Mouse (Mus musculus) adrenal gland, postnatal 14 days (tissue): Measurements from ENCODE around the gene Fabp1. TPM values are rescaled to one million over a fixed set of nuclear protein-coding genes. Genes with fewer than 3 reads are reported as not detected.
A peak's percentile ranks its signal among the peaks of the same experiment; 100 is the strongest.

Experiments
- DNase-seq: peaks from one replicate; pipeline ENCODE4 v3.0.0; 2021; ENCODE audit warnings: mixed read lengths
- total RNA-seq: library from RNA; stranded (reverse); gene quantifications from 2 replicates; pipeline ENCODE4 v1.2.3, GENCODE M21; 2021

Fabp1 gene
- total RNA-seq, 1 experiment from 2014 or later: 306 TPM

GRCm38 (mm10) chr6:71211917-71212316, 12.3 kb downstream of the Fabp1 start:
- DNase-seq: no peak

- DNase-seq: no peak
Observed at GRCm38 (mm10) chr6:71212471-71212870, 12.8 kb downstream of the Fabp1 start.

GRCm38 (mm10) chr6:71221501-71221900, 21.9 kb downstream of the Fabp1 start:
- DNase-seq: no peak

GRCm38 (mm10) chr6:71224184-71224943, 24.7 kb downstream of the Fabp1 start:
- no peak for DNase-seq

- DNase-seq: no peak
Observed at GRCm38 (mm10) chr6:71226544-71226943, 26.9 kb downstream of the Fabp1 start.

- DNase-seq: no peak
Observed at GRCm38 (mm10) chr6:71227157-71227770, 27.6 kb downstream of the Fabp1 start.

GRCm38 (mm10) chr6:71235121-71235520, 35.5 kb downstream of the Fabp1 start:
- no peak for DNase-seq

- no peak for DNase-seq
Observed at GRCm38 (mm10) chr6:71235944-71236343, 36.3 kb downstream of the Fabp1 start.

GRCm38 (mm10) chr6:71236506-71236905, 36.9 kb downstream of the Fabp1 start:
- no peak for DNase-seq

GRCm38 (mm10) chr6:71237031-71237431, 37.4 kb downstream of the Fabp1 start:
- DNase-seq: no peak

- DNase-seq: peak; percentile 17
Observed at GRCm38 (mm10) chr6:71239069-71239750, 39.6 kb downstream of the Fabp1 start.

GRCm38 (mm10) chr6:71240831-71241230, 41.2 kb downstream of the Fabp1 start:
- no peak for DNase-seq

GRCm38 (mm10) chr6:71242811-71243210, 43.2 kb downstream of the Fabp1 start:
- no peak for DNase-seq

- DNase-seq: no peak
Observed at GRCm38 (mm10) chr6:71243258-71243657, 43.6 kb downstream of the Fabp1 start.

GRCm38 (mm10) chr6:71248420-71248819, 48.8 kb downstream of the Fabp1 start:
- DNase-seq: no peak

- DNase-seq: no peak
Observed at GRCm38 (mm10) chr6:71249615-71250014, 50.0 kb downstream of the Fabp1 start.

- no peak for DNase-seq
Observed at GRCm38 (mm10) chr6:71250951-71251350, 51.3 kb downstream of the Fabp1 start.

GRCm38 (mm10) chr6:71254456-71254855, 54.8 kb downstream of the Fabp1 start:
- DNase-seq: no peak

Other genes starting within 250 kb of the Fabp1 start
- gene Foxi3, start 243.3 kb upstream of the Fabp1 start, total RNA-seq: not detected in 2 replicates
- gene Thnsl2, start 55.4 kb upstream of the Fabp1 start, total RNA-seq: 13.7 and 14.0 TPM in 2 replicates
- gene Krcc1, start 71.8 kb downstream of the Fabp1 start, total RNA-seq: 66.7 and 72.4 TPM in 2 replicates
- 0.52 and 0.56 TPM in 2 replicates for gene Smyd1, start 122.4 kb downstream of the Fabp1 start, total RNA-seq
- 1.1 and 7.5 TPM in 2 replicates for gene Cd8b1, start 123.0 kb downstream of the Fabp1 start, total RNA-seq
- 1.5 and 6.6 TPM in 2 replicates for gene Cd8a, start 173.6 kb downstream of the Fabp1 start, total RNA-seq
- 72.6 and 78.7 TPM in 2 replicates for gene Rmnd5a, start 240.8 kb downstream of the Fabp1 start, total RNA-seq